Mouse (Mus musculus) liver, embryonic 14.5 days (tissue): ENCODE data around the gene Usp28.

Experiments used
- CTCF ChIP-seq: IDR thresholded peaks from 2 replicates; pipeline ENCODE4 v1.5.1; 2016; ENCODE audit warnings: antibody characterized with exemption, low read depth, control low read depth
- EP300 ChIP-seq: IDR thresholded peaks from 2 replicates; pipeline ENCODE4 v1.6.1; 2016; ENCODE audit warnings: antibody characterized with exemption, low read depth

- TF ChIP-seq CTCF (no peak), EP300 (no peak)
Measured at GRCm38 (mm10) chr9:48942349-48942748, 42.8 kb upstream of the Usp28 start.
